Mouse (Mus musculus) embryonic fibroblast, embryonic 13.5 days (primary cell): ENCODE data around the gene Olfr55.

ENCODE experiments used
- CTCF ChIP-seq: IDR thresholded peaks from 2 replicates; pipeline ENCODE4 v1.5.1; 2011; ENCODE audit warnings: mild to moderate bottlenecking, control low read depth, low read length, moderate library complexity, borderline replicate concordance; ENCODE audit not compliant: insufficient read depth
- POLR2A ChIP-seq: IDR thresholded peaks from 2 replicates; pipeline ENCODE4 v1.6.1; 2011; ENCODE audit warnings: low read depth, mild to moderate bottlenecking, control low read depth, low read length, moderate library complexity

DNA sequence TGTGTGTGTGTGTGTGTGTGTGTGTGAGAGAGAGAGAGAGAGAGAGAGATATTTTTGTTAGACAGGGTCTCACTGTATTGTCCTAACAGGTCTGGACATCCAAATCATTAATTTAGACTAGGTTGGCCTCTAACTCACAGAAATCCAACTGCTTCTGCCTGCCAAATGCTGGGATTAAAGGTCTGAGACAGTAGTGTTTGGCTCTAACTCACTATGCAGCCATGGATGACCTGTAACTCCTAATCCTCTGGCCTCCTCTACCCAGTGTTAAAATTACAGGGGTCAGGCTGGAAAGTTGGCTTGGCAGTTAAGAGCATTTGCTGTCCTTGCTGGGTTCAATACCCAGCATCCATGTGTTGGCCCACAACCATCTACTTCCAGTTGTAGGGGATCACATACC lies 43.7 kb upstream of the Olfr55 start:
- TF ChIP-seq CTCF (no peak), POLR2A (no peak)
